Mouse (Mus musculus) urinary bladder, adult 18-20 months (tissue): ENCODE measurements around the gene Iars2.

Source experiments
- DNase-seq, 2 experiments: peaks; one replicate each; pipeline ENCODE4 v3.0.0; 2022; ENCODE audit warnings: low spot score in 2 of 2, mixed read lengths in 2 of 2

Iars2 gene

DNA sequence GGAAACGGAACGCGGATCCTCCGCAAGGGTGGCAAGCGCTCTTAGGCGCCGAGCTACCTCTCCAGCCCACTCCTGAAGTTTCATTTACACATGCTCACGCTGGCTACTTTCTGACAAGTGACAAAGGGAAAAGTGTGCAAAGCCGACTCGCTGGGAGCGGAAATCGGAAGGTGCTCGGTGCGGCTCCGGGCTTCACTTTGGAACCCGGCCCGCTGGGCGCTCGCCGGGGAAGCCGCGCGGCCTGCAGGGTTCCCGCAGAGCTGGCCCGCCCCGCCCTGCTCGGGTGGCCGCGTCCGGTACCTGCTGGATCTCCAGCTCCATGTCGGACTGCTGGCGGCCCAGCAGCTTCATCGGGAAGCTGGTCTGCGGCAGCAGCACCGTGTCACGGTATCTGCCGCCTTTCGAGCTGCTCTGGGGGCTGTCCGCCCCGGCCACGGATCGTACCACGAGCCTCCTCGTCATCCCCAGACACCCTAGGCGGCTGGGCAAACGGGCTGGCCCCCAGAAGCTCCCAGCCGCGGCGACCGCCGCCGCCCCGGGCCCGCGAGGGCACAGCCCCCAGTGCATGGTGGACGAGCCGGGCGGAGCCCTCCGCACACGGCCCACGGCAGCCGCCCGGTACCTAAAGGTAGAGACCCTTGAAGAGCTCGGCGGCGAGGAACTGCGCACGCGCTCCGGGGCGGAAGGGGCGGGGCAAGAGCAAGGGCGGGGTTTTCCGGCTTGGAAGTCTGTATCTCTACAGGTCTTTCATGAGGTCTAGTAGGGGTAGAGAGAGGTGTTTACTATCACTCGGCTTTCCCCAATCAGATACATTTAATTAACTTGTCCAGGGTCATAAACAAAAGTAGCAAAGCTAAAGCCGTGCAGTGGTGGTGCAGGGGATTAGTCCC lies at the start of gene Iars2:
TSS of gene Iars2 (minus strand) at position 676 of the 890 bp plus-strand sequence.
- DNase-seq: peak; percentile 85 to 99

DNA sequence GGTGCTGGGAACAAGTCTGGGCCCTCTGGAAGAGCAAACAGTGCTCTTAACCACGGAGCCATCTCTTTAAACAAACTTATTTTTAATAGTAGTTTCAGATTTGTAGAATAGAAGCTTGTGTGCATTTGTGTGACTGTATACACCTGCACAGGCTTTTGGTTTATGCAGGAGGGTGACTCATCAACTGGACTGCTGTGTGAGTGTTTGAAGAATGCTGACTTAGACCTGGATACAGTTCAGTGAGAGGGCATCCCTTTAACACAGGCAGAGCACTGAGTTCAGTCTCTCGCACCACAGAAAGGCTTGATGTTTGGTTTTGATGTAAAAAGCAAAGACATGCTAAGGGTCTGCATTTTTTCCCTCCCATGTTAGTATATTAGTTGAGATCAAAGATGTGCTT lies 48.2 kb upstream of the Iars2 start:
- DNase-seq: no peak

DNA sequence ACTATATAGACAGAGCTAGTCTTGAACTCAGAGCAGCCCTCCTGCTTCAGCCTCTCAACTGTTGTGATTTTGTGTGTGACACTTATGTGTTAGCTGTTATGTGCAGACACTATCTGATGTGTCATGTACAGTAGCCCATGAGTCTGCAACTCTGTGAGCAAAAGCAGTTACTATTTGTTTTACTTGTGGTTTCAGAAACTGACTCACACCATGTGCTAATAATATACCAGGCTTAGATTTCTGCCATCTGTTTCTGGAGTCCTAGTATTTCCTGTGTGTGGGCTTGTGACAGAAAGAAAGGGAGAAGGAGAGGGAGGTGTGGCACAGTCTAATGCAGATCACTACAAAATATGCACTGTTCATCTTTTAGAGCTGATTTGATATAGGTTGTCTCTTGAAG lies 47.2 kb upstream of the Iars2 start:
- no peak for DNase-seq

DNA sequence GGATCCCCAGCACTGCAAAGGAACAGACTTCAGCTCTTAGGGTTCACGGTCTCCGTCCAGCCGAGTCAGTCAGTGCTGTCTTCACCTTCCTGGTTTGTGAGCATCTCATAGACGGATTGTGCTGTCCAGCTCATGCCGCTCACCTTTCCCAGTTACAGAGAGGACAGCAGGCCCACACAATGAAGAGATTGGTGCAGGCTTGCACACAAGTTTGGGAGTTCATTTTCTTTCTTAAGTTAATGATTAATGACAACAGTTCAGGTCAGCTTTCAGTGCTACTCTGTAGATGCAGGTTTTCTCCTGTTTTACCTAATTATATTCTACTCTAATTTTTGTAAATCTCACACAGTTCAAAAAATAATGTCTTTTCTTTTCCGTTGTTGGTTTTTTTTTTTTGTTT lies 40.8 kb upstream of the Iars2 start:
- no peak for DNase-seq

DNA sequence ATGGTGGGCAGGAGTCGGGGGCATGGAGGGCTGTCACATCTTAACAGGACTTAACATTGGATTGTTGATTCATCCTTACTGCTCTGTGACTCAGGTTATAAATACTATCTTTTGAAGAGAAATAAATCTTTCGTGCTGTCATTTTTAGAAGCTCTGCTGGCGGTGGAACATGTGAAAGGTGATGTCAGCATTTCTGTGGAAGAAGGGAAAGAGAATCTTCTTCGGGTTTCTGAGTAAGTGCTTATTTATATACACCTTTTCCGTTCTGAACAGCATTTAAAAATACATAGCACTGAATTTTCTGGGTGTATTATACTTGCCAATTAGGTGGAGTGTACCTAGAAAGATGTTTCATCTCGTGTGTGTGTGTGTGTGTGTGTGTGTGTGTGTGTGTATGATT lies 38.2 kb upstream of the Iars2 start:
- DNase-seq: no peak

DNA sequence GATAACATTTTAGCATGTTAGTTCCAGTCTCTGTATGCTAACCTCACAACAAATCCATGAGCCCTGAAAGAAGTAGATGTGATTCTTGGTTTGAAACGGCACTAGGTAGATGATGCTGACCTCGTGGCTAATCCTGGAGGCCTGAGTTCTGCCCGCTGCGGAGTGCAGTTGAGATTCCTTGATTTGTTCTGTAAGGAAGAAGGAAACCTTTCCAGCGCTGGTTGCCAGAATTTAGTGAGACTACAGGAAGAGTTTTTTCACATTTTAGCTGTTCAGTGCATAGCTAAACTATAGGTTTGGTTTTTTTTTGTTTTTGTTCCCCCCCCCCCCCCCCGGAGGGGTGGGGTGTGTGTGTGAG lies 35.0 kb upstream of the Iars2 start:
- no peak for DNase-seq

DNA sequence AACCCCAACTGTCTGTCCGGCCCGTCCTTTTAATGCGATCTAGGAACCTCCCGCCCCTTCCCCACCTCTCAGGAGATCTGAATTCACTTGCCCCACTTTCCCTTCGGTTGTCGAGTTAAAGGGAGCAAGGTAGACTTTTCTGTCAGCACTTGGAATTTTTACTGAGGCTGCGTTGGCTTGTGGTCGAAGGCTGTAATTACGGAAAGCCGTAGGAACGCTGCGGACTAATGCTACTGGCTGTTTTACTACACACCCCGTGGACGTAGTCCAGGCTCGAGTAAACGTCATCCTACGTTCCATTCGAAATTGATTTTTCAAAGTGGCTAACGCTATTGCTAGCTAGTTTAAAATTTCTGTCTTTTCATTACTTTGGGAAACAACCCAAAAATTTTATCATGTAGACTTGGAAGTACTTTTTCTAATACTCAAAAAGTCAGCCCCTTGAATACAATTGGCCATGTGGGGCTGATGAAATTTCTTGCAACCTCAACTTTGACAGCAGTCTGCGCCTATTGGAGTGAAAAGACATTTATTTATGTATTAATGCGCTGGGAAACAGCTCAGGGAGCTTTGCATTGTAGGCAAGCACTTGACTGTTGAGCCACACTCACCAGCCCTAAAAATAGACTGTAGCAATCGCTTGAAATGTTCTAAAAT lies 34.5 kb upstream of the Iars2 start:
- DNase-seq: peak in 1 of 2 experiments; percentile 11

DNA sequence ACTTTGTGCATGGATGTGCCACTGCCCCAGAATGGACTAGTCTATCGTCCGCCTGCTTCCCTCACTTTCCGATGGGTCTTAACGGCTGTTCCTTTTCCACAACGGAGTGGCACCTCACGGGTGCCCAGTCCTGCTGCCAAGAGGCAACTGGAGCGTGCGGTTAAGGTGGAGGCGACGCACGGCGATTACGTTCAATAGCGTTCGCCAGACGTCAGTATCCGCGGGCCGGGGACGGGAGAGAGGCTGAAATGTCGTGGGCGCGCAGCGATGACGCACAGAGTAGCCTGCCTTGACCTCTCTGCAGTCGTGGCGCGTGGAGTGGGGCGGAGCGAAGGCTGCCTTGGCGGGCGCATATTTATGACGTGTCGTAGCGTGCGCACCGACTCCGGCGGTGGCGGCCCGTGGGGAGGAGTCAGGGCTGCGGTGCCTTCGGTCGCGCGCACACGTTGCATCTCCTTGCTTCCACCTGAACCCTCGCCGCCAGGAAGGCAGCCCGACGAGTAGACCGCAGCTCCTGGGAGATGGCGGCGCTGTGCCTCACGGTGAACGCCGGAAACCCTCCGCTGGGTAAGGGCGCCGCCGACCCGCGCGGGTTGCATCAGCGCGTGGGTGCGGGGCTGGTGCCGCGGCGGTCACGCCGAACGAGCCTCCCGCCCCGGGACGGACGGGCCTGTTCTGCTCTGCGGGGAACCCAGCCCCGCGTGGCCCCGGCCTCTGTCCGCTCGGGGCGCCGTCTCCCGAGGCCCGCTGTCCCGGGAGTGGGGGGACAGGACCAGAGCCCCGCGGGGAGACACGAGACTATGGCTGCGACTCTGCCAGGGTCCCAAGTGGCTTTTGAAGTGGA lies 33.7 kb upstream of the Iars2 start, which contains the start of gene Eprs:
TSS of gene Eprs (plus strand) at position 368 of the 844 bp plus-strand sequence.
- peak; percentile 97 to 98 for DNase-seq

DNA sequence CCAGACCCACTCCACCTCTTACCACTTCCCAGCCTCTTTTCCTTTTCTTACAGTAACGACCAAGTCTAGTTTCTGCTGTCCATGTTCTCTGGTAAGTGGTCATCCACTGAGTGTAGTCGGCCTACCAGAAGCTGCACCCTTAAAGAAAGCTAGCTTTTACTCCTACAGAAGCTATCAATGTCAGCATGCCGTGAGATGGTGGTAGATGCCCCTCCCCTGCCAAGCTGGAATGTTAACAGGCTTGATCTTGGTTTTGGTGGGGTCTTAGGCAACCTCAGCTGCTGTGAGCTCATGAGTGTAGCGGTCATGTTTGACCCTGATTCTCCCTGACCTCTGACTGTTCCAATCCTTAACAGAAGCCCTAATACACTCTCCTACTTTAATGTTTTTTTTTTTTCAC lies 29.0 kb upstream of the Iars2 start:
- DNase-seq: no peak

DNA sequence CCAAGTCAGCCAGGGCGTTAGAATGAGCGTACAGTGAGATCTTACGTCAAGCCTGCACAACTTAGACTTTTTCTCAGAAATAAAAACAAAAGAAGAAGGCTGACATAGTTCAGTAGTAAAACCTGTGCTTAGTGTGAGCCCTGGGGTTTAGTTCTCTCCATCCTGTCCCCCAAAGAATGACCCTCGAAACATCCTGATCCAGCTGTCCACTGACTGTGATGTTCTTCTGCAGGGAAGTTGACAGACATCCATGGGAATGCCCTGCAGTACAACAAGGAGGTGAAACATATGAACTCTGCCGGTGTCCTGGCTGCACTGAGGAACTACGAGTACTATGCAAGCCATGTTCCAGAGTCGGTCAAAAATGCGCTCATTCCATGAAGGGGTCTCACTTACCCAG lies 27.1 kb upstream of the Iars2 start:
- DNase-seq: no peak

DNA sequence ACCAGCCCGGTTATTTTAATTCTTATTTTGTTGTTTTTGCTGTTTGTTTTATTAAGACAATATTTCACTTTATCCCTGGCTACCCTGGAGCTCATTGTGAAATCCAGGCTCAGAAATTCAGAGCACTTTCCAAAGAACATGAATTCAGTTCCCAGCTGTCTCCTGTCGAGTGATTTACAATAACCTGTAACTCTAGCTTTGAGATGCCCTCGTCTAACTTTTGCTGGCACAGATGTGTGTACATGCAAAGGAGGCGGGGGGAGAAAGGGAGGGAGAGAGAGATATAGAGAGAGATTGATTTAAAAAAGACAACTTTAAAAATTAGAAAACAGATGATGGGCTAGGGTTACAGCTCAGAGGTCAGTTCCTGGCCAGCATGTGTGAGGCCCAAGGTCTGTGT lies 25.5 kb upstream of the Iars2 start:
- no peak for DNase-seq

DNA sequence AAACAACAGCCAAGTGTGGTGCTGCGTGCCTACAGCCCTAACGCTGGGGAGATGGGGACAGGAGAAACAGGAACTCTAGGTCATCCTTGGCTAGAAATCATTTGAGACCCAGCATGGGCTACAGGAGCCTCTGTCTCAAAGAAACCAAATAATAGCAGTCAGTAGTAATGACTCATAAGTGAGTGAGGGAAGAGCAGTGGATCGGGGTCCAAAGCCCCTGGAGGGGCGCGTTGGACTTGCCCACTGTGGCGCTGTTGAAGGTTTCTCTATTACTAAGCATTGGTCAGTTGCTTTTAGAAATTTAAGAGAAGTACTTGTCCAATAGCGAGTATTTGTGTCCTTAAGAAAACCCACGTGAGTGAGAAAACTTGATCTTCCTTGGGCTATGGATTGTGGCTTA lies 24.2 kb upstream of the Iars2 start:
- DNase-seq: no peak

DNA sequence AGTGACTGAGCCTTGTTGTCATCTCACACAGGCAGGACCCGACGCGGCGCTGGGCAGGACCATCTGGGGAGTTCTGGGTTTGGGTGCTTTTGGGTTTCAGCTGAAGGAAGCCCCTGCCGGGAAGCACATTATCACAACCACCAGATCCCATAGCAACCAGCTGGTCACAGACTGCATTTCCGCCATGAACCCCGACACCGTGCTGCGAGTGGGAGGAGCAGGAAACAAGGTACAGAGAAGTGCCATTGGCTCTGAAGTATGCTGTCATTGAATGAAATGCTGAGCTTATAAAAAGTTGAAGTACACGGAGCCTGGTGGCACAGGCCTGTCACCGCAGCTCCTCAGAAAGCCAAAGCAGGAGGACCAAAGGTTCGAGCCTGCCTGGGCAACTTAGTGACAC lies 23.0 kb upstream of the Iars2 start:
- no peak for DNase-seq

DNA sequence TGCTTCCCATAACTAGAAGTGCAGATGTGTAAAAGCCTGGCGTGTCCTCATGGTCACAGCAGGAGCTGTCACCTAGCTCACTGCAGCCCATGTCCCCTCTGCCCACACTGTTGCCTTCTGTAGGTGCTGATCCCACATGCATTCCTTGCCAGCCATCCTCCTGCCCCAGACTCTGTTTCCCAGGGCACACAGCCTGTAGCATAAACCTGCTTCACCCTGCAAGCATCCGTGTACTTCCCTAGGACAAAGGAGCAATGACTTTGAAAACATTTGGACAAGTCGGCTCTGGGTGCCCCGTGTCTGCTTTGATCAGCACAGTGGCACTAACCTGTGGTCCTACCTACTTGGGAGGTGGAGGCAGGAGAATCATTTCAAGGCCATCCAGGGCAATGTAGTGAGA lies 21.4 kb upstream of the Iars2 start:
- DNase-seq: no peak

DNA sequence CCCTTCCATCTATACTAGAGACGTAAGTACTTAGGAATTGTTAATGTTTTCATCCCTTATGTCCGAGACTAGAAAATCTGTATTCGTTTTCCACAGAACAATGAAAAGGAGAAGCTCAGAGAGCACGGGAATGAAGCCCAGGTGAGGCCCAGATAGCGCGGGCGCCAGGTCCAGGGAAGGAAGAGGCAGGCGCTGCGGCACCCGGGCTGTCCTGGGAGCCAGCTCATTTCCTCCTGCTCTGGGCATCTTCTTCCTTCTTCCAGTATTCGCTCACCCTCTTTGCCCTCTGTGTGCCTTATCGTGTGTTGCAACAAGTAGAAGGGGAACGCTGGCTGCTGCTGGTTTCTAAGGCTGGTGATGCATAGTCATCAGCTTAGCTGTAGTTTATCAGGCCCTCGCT lies 20.5 kb upstream of the Iars2 start:
- DNase-seq: no peak

DNA sequence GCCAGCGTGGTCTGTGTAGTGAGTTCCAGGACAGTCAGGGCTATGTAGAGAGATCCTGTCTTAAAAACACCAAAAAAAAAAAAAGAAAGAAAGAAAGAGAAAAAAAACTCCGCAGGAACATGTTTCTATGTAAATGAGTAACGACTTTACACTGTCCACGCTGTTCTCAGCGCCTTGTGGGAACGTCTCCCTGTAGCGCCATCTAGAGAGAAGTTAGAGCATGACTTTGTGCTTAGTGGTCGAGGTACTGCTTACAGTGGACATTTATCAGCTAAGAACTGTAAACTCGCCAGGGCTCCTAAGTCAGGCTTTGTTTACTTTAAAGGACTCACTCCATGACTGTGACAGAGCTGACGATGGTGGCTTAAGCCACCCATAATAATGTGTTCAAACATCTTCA lies 17.0 kb upstream of the Iars2 start:
- no peak for DNase-seq

DNA sequence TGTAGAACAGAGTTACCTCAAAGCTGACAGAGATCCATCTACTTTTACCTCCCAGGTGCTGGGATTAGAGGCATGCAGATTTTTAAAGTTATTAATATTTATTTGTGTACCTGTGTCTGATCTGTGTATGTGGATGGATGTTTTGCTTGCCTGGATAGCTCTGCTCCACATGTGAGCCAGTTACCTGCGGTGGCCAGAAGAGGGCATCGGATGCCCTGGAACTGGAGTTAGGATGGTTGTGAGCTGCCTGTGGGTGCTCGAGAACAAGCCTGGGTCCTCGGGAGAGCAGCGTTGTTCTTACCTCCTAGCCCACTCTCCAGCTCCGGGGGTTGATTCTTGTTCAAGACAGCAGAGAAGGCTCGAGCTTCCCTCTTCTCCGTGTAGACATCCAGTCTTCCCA lies 14.2 kb upstream of the Iars2 start:
- DNase-seq: no peak

DNA sequence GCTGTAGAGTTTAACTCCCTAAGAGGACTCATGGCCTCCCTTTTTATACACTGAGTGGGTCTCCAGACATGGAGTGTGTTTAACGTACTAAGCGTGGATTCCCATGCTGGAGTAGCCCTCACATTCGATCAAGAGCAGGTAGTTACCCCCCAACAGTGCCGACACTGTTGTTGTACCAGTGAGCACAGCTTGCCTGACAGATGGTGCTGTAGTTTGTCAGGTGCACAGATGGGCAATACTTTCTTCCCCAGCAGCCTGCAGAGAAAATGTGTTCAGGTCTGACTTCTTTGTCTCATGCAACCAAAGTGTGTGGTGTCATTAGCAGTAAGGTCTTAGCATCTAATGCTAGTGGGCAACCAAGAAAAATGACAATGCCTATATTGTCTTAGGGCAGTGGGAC lies 13.2 kb upstream of the Iars2 start:
- DNase-seq: no peak

DNA sequence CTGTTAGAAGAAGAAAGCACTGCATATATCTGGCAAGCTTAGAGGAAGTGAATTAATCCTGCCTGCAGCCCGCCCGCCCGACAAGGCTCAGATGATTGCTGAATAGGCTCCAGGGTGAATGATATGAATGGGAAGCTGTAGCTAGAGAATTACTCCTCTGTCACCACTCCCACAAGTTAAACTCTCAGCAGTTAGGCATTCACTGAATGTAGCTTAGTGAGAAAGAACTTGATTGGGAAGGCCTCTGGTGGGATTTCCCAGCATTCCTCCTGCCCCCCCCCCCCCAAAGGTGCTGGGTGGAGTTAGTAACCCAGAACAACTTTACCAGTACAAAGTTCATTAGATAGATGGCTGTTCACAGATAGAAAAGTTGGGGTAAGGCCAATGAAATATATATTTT lies 7.3 kb upstream of the Iars2 start:
- no peak for DNase-seq

DNA sequence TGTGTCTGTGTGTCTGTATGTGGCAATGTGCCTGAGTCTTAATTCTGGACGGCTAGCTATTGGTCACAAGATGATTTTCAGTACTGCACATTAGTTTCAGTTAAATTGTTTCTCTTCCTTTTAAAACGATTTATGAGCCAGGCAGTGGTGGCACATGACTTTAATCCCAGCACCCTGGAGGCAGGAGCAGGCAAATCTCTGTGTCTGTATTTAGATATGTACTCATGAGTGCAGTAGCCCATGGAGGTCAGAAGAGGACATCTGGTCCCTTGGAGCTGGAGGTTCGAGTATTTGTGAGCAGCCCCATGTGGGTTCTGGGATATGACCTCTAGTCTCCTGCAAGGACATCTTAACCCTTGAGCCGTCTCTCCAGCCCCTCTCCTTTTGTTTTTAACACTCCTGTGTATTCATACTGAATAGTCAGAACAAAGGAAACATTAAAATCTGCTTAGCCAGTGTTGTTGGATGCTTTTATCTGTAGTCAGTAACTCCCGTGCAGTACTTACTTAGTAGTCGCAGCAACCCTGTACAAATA lies 6.1 kb upstream of the Iars2 start:
- DNase-seq: no peak

DNA sequence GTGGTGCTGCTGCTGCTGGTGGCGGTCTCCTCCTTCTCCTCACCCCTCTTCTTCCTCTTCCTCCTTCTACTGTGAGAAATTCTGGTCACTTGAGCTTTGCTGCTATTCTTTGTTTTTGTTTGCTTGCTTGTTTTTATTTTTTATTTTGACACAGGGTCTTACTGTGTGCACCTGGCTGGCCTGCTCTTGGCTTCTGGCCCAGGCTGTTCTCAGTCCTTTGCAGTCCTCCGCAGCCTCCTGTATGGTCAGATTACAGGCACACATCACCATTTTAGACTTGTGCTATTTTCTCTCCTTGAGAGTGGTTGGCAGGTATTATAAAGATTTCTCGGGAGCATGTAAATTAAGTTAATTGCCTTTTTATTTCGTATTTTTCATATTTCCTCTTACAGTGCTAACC lies 4.9 kb upstream of the Iars2 start:
- DNase-seq: no peak

DNA sequence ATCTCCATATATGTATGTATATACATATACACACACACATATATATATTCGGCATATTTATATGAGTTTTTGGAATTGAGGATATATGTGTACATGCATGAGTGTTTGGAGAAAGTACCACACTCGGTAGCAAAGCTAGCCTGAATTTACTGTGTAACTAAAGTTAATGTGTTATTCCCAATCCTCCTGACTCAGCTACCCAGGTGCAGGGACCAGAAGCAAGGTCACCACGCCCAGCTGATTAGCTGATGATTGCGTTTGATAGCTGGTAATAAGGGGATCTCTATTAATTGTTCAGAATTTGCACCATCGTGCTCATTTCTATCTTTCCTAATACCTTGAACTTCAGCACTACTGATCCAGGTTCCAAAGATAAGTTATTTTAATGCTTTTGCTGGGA lies 4.5 kb upstream of the Iars2 start:
- no peak for DNase-seq
